Mouse (Mus musculus): ENCODE results near the gene Sorcs1. TPM values are rescaled to one million over a fixed set of nuclear protein-coding genes. Genes with fewer than 3 reads are reported as not detected.

Gene Sorcs1
- polyA plus RNA-seq, 1 experiment, result 3.3 TPM

GRCm38 (mm10) chr19:50502816-50503215 is 175.6 kb downstream of the Sorcs1 start:
- no peak for TF ChIP-seq POLR2A (IDR thresholded peaks at IDR 0.05; ENCODE audit: low read depth, low read length)
- H3K27ac ChIP-seq (ENCODE audit: insufficient read depth, low read length), result no peak overlapping the region
- no peak overlapping the region for H3K4me3 ChIP-seq (ENCODE audit: insufficient read depth, low read length)
- no peaks in the 10 kb centered on the region for H3K4me1 ChIP-seq (ENCODE audit: control insufficient read depth, insufficient read depth, low read length)

GRCm38 (mm10) chr19:50491121-50491520 is 187.3 kb downstream of the Sorcs1 start:
- H3K4me3 ChIP-seq (ENCODE audit: insufficient read depth, low read length), result no peak overlapping the region
- H3K4me1 ChIP-seq (ENCODE audit: control insufficient read depth, insufficient read depth, low read length), result no peaks in the 10 kb centered on the region
- no peak overlapping the region for H3K27ac ChIP-seq (ENCODE audit: insufficient read depth, low read length)
- TF ChIP-seq CTCF (IDR thresholded peaks at IDR 0.05; ENCODE audit: borderline replicate concordance, insufficient read depth, low read length) (no peak), POLR2A (IDR thresholded peaks at IDR 0.05; ENCODE audit: low read depth, low read length) (no peak)

- no peaks in the 10 kb centered on the region for H3K4me1 ChIP-seq (ENCODE audit: control insufficient read depth, insufficient read depth, low read length)
- TF ChIP-seq CTCF (IDR thresholded peaks at IDR 0.05; ENCODE audit: borderline replicate concordance, insufficient read depth, low read length) (no peak), POLR2A (IDR thresholded peaks at IDR 0.05; ENCODE audit: low read depth, low read length) (no peak)
- H3K4me3 ChIP-seq (ENCODE audit: insufficient read depth, low read length), result no peak overlapping the region
- H3K27ac ChIP-seq (ENCODE audit: insufficient read depth, low read length), result no peak overlapping the region
Observed at GRCm38 (mm10) chr19:50490721-50491120, 187.7 kb downstream of the Sorcs1 start.

- Histone ChIP-seq H3K4me3 (ENCODE audit: insufficient read depth, low read length) (no peak overlapping the region), H3K4me1 (ENCODE audit: control insufficient read depth, insufficient read depth, low read length) (no peaks in the 10 kb centered on the region), H3K27ac (ENCODE audit: insufficient read depth, low read length) (no peak overlapping the region)
- TF ChIP-seq POLR2A (IDR thresholded peaks at IDR 0.05; ENCODE audit: low read depth, low read length) (no peak), CTCF (IDR thresholded peaks at IDR 0.05; ENCODE audit: borderline replicate concordance, insufficient read depth, low read length) (no peak)
Observed at GRCm38 (mm10) chr19:50489786-50490185, 188.7 kb downstream of the Sorcs1 start.

- H3K4me1 ChIP-seq (ENCODE audit: control insufficient read depth, insufficient read depth, low read length), result no peaks in the 10 kb centered on the region
- no peak overlapping the region for H3K27ac ChIP-seq (ENCODE audit: insufficient read depth, low read length)
- no peak overlapping the region for H3K4me3 ChIP-seq (ENCODE audit: insufficient read depth, low read length)
- TF ChIP-seq POLR2A (IDR thresholded peaks at IDR 0.05; ENCODE audit: low read depth, low read length) (no peak), CTCF (IDR thresholded peaks at IDR 0.05; ENCODE audit: borderline replicate concordance, insufficient read depth, low read length) (no peak)
Observed at GRCm38 (mm10) chr19:50488421-50488820, 190.0 kb downstream of the Sorcs1 start.

- TF ChIP-seq POLR2A (IDR thresholded peaks at IDR 0.05; ENCODE audit: low read depth, low read length) (no peak), CTCF (IDR thresholded peaks at IDR 0.05; ENCODE audit: borderline replicate concordance, insufficient read depth, low read length) (no peak)
- no peaks in the 10 kb centered on the region for H3K4me1 ChIP-seq (ENCODE audit: control insufficient read depth, insufficient read depth, low read length)
- no peak overlapping the region for H3K27ac ChIP-seq (ENCODE audit: insufficient read depth, low read length)
Observed at GRCm38 (mm10) chr19:50487768-50488167, 190.7 kb downstream of the Sorcs1 start.

GRCm38 (mm10) chr19:50486345-50486744 is 192.1 kb downstream of the Sorcs1 start:
- TF ChIP-seq POLR2A (IDR thresholded peaks at IDR 0.05; ENCODE audit: low read depth, low read length) (no peak), CTCF (IDR thresholded peaks at IDR 0.05; ENCODE audit: borderline replicate concordance, insufficient read depth, low read length) (no peak)
- Histone ChIP-seq H3K27ac (ENCODE audit: insufficient read depth, low read length) (no peak overlapping the region), H3K4me3 (ENCODE audit: insufficient read depth, low read length) (no peak overlapping the region), H3K4me1 (ENCODE audit: control insufficient read depth, insufficient read depth, low read length) (no peaks in the 10 kb centered on the region)

More at GRCm38 (mm10) chr19:50487768-50488167, 190.7 kb downstream of the Sorcs1 start:
- H3K4me3 ChIP-seq (ENCODE audit: insufficient read depth, low read length), result no peak overlapping the region

- Histone ChIP-seq H3K4me3 (ENCODE audit: insufficient read depth, low read length) (no peak overlapping the region), H3K4me1 (ENCODE audit: control insufficient read depth, insufficient read depth, low read length) (no peaks in the 10 kb centered on the region), H3K27ac (ENCODE audit: insufficient read depth, low read length) (no peak overlapping the region)
- no peak for TF ChIP-seq CTCF (IDR thresholded peaks at IDR 0.05; ENCODE audit: borderline replicate concordance, insufficient read depth, low read length)
- no peak for TF ChIP-seq POLR2A (IDR thresholded peaks at IDR 0.05; ENCODE audit: low read depth, low read length)
Observed at GRCm38 (mm10) chr19:50476774-50477173, 201.7 kb downstream of the Sorcs1 start.

GRCm38 (mm10) chr19:50468592-50468991 is 209.9 kb downstream of the Sorcs1 start:
- Histone ChIP-seq H3K4me3 (ENCODE audit: insufficient read depth, low read length) (no peak overlapping the region), H3K4me1 (ENCODE audit: control insufficient read depth, insufficient read depth, low read length) (no peaks in the 10 kb centered on the region), H3K27ac (ENCODE audit: insufficient read depth, low read length) (no peak overlapping the region)
- TF ChIP-seq POLR2A (IDR thresholded peaks at IDR 0.05; ENCODE audit: low read depth, low read length), result no peak
- no peak for TF ChIP-seq CTCF (IDR thresholded peaks at IDR 0.05; ENCODE audit: borderline replicate concordance, insufficient read depth, low read length)

GRCm38 (mm10) chr19:50464811-50465210 is 213.6 kb downstream of the Sorcs1 start:
- no peaks in the 10 kb centered on the region for H3K4me1 ChIP-seq (ENCODE audit: control insufficient read depth, insufficient read depth, low read length)
- TF ChIP-seq POLR2A (IDR thresholded peaks at IDR 0.05; ENCODE audit: low read depth, low read length) (no peak), CTCF (IDR thresholded peaks at IDR 0.05; ENCODE audit: borderline replicate concordance, insufficient read depth, low read length) (no peak)

GRCm38 (mm10) chr19:50458581-50458980 is 219.9 kb downstream of the Sorcs1 start:
- Histone ChIP-seq H3K4me3 (ENCODE audit: insufficient read depth, low read length) (no peak overlapping the region), H3K4me1 (ENCODE audit: control insufficient read depth, insufficient read depth, low read length) (no peaks in the 10 kb centered on the region), H3K27ac (ENCODE audit: insufficient read depth, low read length) (no peak overlapping the region)
- TF ChIP-seq CTCF (IDR thresholded peaks at IDR 0.05; ENCODE audit: borderline replicate concordance, insufficient read depth, low read length), result no peak
- no peak for TF ChIP-seq POLR2A (IDR thresholded peaks at IDR 0.05; ENCODE audit: low read depth, low read length)

More at GRCm38 (mm10) chr19:50464811-50465210, 213.6 kb downstream of the Sorcs1 start:
- Histone ChIP-seq H3K27ac (ENCODE audit: insufficient read depth, low read length) (no peak overlapping the region), H3K4me3 (ENCODE audit: insufficient read depth, low read length) (no peak overlapping the region)
